Mouse (Mus musculus): Measurements from ENCODE around the gene Lrrc61.
"Not testable (repeated sequence)": the region's sequence is repeated elsewhere in the genome, so short reads cannot be mapped to it uniquely, and the experiment has no call there.

Gene Lrrc61

GRCm38 (mm10) chr6:48554280-48555103 is at the start of gene Lrrc61:
Gene Lrrc61 (plus strand): TSS chr6:48554796.
- peak; percentile 49 to 88 for DNase-seq (ENCODE audit: low spot score in 2 of 2)

GRCm38 (mm10) chr6:48508087-48508486 is 46.5 kb upstream of the Lrrc61 start:
- DNase-seq (ENCODE audit: low spot score in 2 of 2) = no peak

- DNase-seq (ENCODE audit: low spot score in 2 of 2) = no peak
Observed at GRCm38 (mm10) chr6:48510426-48510825, 44.2 kb upstream of the Lrrc61 start.

- DNase-seq (ENCODE audit: low spot score in 2 of 2) = no peak
Observed at GRCm38 (mm10) chr6:48511861-48512260, 42.7 kb upstream of the Lrrc61 start.

- not testable (repeated sequence) for DNase-seq (ENCODE audit: low spot score in 2 of 2)
Observed at GRCm38 (mm10) chr6:48524882-48525281, 29.7 kb upstream of the Lrrc61 start.

GRCm38 (mm10) chr6:48527901-48528300 is 26.7 kb upstream of the Lrrc61 start:
- no peak for DNase-seq (ENCODE audit: low spot score in 2 of 2)

GRCm38 (mm10) chr6:48529261-48529660 is 25.3 kb upstream of the Lrrc61 start:
- DNase-seq (ENCODE audit: low spot score in 2 of 2) = no peak

GRCm38 (mm10) chr6:48529871-48530440 is 24.6 kb upstream of the Lrrc61 start:
- no peak for DNase-seq (ENCODE audit: low spot score in 2 of 2)

- no peak for DNase-seq (ENCODE audit: low spot score in 2 of 2)
Observed at GRCm38 (mm10) chr6:48530862-48531261, 23.7 kb upstream of the Lrrc61 start.

GRCm38 (mm10) chr6:48533475-48533874 is 21.1 kb upstream of the Lrrc61 start:
- DNase-seq (ENCODE audit: low spot score in 2 of 2) = no peak

- no peak for DNase-seq (ENCODE audit: low spot score in 2 of 2)
Observed at GRCm38 (mm10) chr6:48534913-48535312, 19.7 kb upstream of the Lrrc61 start.

GRCm38 (mm10) chr6:48536091-48536490 is 18.5 kb upstream of the Lrrc61 start:
- no peak for DNase-seq (ENCODE audit: low spot score in 2 of 2)

- DNase-seq (ENCODE audit: low spot score in 2 of 2) = peak in 1 of 2 experiments; percentile 37
Observed at GRCm38 (mm10) chr6:48537105-48537954, 17.3 kb upstream of the Lrrc61 start, which contains the start of gene Atp6v0e2. Gene Atp6v0e2 (plus strand): TSS chr6:48537615.

- peak; percentile 28 to 80 for DNase-seq (ENCODE audit: low spot score in 2 of 2)
Observed at GRCm38 (mm10) chr6:48538841-48539737, 15.5 kb upstream of the Lrrc61 start.

- no peak for DNase-seq (ENCODE audit: low spot score in 2 of 2)
Observed at GRCm38 (mm10) chr6:48539860-48540259, 14.7 kb upstream of the Lrrc61 start.

GRCm38 (mm10) chr6:48540721-48541120 is 13.9 kb upstream of the Lrrc61 start:
- no peak for DNase-seq (ENCODE audit: low spot score in 2 of 2)

GRCm38 (mm10) chr6:48541560-48542450 is 12.8 kb upstream of the Lrrc61 start:
- DNase-seq (ENCODE audit: low spot score in 2 of 2) = no peak

- DNase-seq (ENCODE audit: low spot score in 2 of 2) = no peak
Observed at GRCm38 (mm10) chr6:48542631-48543030, 12.0 kb upstream of the Lrrc61 start.

GRCm38 (mm10) chr6:48545251-48545650 is 9.3 kb upstream of the Lrrc61 start:
- no peak for DNase-seq (ENCODE audit: low spot score in 2 of 2)

GRCm38 (mm10) chr6:48546271-48546670 is 8.3 kb upstream of the Lrrc61 start:
- peak in 1 of 2 experiments; percentile 49 for DNase-seq (ENCODE audit: low spot score in 2 of 2)
